Comparison of ENCODE assay signal across 24 mouse cellular contexts in genomic region chr1:52143596-52144156, GRCm38 (mm10). TPM values are rescaled to one million over a fixed set of nuclear protein-coding genes. Genes with fewer than 3 reads are reported as not detected.
A peak's percentile ranks its signal among the peaks of the same experiment; 100 is the strongest.
DNase-seq lines count a peak whose midpoint lies in the region; ATAC-seq lines count a peak whose summit lies in the region.
"Had no signal": no experiment of that assay in that cellular context is flagged by ENCODE, and none has a peak within 500 bp of the region (broad histone marks: within the 10 kb centered on the region; RNA-seq: fewer than 3 reads in every experiment).

No protein-coding gene starts in this region.

- peak; percentile 71 for ATAC-seq in CD4-positive, CD25-positive, alpha-beta regulatory T cell, adult 4 months
- ATAC-seq in hindbrain, embryonic 11.5 days (ENCODE audit: low FRiP score): no peak
- no peak for ATAC-seq in liver, embryonic 12.5 days
- ATAC-seq: forebrain, embryonic 14.5 days; forebrain, postnatal 0 days; hindbrain, embryonic 16.5 days; intestine, postnatal 0 days had no signal

- H3K9me3 ChIP-seq in hindbrain, embryonic 11.5 days (ENCODE audit: control insufficient read depth, low read length): no peaks in the 10 kb centered on the region
- H3K9me3 ChIP-seq in liver, embryonic 12.5 days (replicated peaks): no peaks in the 10 kb centered on the region
- H3K9me3 ChIP-seq: embryonic facial prominence, embryonic 12.5 days; embryonic facial prominence, embryonic 15.5 days; heart, embryonic 13.5 days; hindbrain, embryonic 13.5 days had no signal

- WGBS in hindbrain, embryonic 11.5 days: 84% methylated on average over 7 of the region's 7 CpGs
- 79% methylated on average over 7 of the region's 7 CpGs for WGBS in liver, embryonic 12.5 days (ENCODE audit: insufficient replicate concordance)

- H3K4me1 ChIP-seq in hindbrain, embryonic 11.5 days (replicated peaks; ENCODE audit: control insufficient read depth, insufficient read depth, low read length): no peaks in the 10 kb centered on the region
- H3K4me1 ChIP-seq in liver, embryonic 12.5 days: no peaks in the 10 kb centered on the region; the same call in 1 of the 2 replicates
- H3K4me1 ChIP-seq: embryonic facial prominence, embryonic 12.5 days had no signal

- H3K4me2 ChIP-seq in hindbrain, embryonic 11.5 days (replicated peaks; ENCODE audit: low read depth, low read length): no peak overlapping the region
- no peak overlapping the region for H3K4me2 ChIP-seq in liver, embryonic 12.5 days
- H3K4me2 ChIP-seq: embryonic facial prominence, embryonic 12.5 days; embryonic facial prominence, embryonic 15.5 days; heart, embryonic 13.5 days; hindbrain, embryonic 13.5 days had no signal

- H3K36me3 ChIP-seq in splenic B cell, adult 2 months (ENCODE audit: control insufficient read depth, insufficient read depth, low read length, poor library complexity, severe bottlenecking): peaks cover 31% of the 10 kb centered on the region
- no peaks in the 10 kb centered on the region for H3K36me3 ChIP-seq in hindbrain, embryonic 11.5 days (ENCODE audit: control insufficient read depth, insufficient read depth, low read length)
- H3K36me3 ChIP-seq in liver, embryonic 12.5 days: peaks cover 48% of the 10 kb centered on the region
- H3K36me3 ChIP-seq: embryonic facial prominence, embryonic 12.5 days; hindbrain, embryonic 13.5 days had no signal

- DNase-seq in heart, adult 11 months: peak; percentile 64
- no peak for DNase-seq in heart, postnatal 10 days
- DNase-seq in induced T-regulatory cell, adult 2 months (ENCODE audit: low read depth): peak; percentile 80
- DNase-seq in splenic B cell, adult 2 months (ENCODE audit: low read depth, low spot score): peak; percentile 61
- DNase-seq in hindbrain, embryonic 11.5 days (ENCODE audit: low spot score): no peak
- DNase-seq in lung, postnatal 25 days (ENCODE audit: low spot score): no peak
- DNase-seq: adrenal gland, postnatal 10 days; adrenal gland, postnatal 36 days; cerebellum, adult 18-20 months; cerebellum, adult 9-10 months; cerebellum, postnatal 25 days; forebrain, postnatal 0 days; gastrocnemius, adult 2 months; gastrocnemius, postnatal 14 days; heart, adult 18-20 months had no signal

- no peaks in the 10 kb centered on the region for H3K27me3 ChIP-seq in splenic B cell, adult 2 months (ENCODE audit: control insufficient read depth, insufficient read depth, low read length, poor library complexity, severe bottlenecking)
- no peaks in the 10 kb centered on the region for H3K27me3 ChIP-seq in hindbrain, embryonic 11.5 days (ENCODE audit: control insufficient read depth, insufficient read depth, low read length)
- H3K27me3 ChIP-seq in liver, embryonic 12.5 days (replicated peaks): no peaks in the 10 kb centered on the region
- H3K27me3 ChIP-seq: embryonic facial prominence, embryonic 12.5 days; embryonic facial prominence, embryonic 15.5 days; heart, embryonic 13.5 days; hindbrain, embryonic 13.5 days had no signal

- intact Hi-C loops in heart, postnatal 10 days (cut with DNase I): loop anchor here (10.0 kb wide), 2 partner anchors 351 to 601 kb away; no protein-coding TSS in a partner anchor

- H3K4me3 ChIP-seq in hindbrain, embryonic 11.5 days (ENCODE audit: low read depth, low read length): no peak overlapping the region
- H3K4me3 ChIP-seq in liver, embryonic 12.5 days: no peak overlapping the region
- H3K4me3 ChIP-seq: embryonic facial prominence, embryonic 12.5 days; embryonic facial prominence, embryonic 15.5 days; gastrocnemius, adult 2 months; heart, embryonic 13.5 days; hindbrain, embryonic 13.5 days had no signal

- no peak overlapping the region for H3K9ac ChIP-seq in hindbrain, embryonic 11.5 days (ENCODE audit: low read depth, low read length)
- H3K9ac ChIP-seq in liver, embryonic 12.5 days: no peak overlapping the region
- H3K9ac ChIP-seq: embryonic facial prominence, embryonic 12.5 days; embryonic facial prominence, embryonic 15.5 days; forebrain, postnatal 0 days; hindbrain, embryonic 13.5 days had no signal

- H3K27ac ChIP-seq in hindbrain, embryonic 11.5 days (ENCODE audit: low read depth, low read length): no peak overlapping the region
- H3K27ac ChIP-seq in liver, embryonic 12.5 days: no peak overlapping the region
- H3K27ac ChIP-seq: embryonic facial prominence, embryonic 12.5 days; embryonic facial prominence, embryonic 15.5 days; gastrocnemius, adult 2 months; heart, embryonic 13.5 days; hindbrain, embryonic 13.5 days had no signal

RNA-seq across cellular contexts. Expression of gene Stat1, which starts 24.4 kb away (rescaled TPM):
- 10 to 100 TPM; 20.2 to 26.4 TPM for total RNA-seq in heart, postnatal 10 days (2021)
- polyA plus RNA-seq in CD4-positive, CD25-positive, alpha-beta regulatory T cell, adult 4 months (2017; shearing (Covaris generic)): 1,000 to 10,000 TPM in 1 of 2 experiments, 100 to 1,000 TPM in 1; 971 to 1,303 TPM
- polyA plus RNA-seq in hindbrain, embryonic 11.5 days (2014; fragmentation: Nextera tagmentation; extraction: Ambion mirVana): 18.0 and 20.1 TPM in 2 replicates
- polyA plus RNA-seq in liver, embryonic 12.5 days (2016; fragmentation: Nextera tagmentation; extraction: Ambion mirVana): 15.2 and 17.0 TPM in 2 replicates

Comparison
In these comparisons a context has a peak if more than half of its experiments do, and no peak if none do; other contexts are left out.
1. DNase-seq: peak in heart, adult 11 months (single experiment), induced T-regulatory cell, adult 2 months (single experiment) and splenic B cell, adult 2 months (single experiment); none in heart, postnatal 10 days (0 of 2), hindbrain, embryonic 11.5 days (single experiment) and lung, postnatal 25 days (single experiment).
2. RNA of gene Stat1, which starts 24.4 kb away (polyA plus RNA-seq): 971 to 1,303 TPM in CD4-positive, CD25-positive, alpha-beta regulatory T cell, adult 4 months; 18.0 to 20.1 TPM in hindbrain, embryonic 11.5 days and 15.2 to 17.0 TPM in liver, embryonic 12.5 days; every median in the first group is over 10 times any median in the second.